ENCODE assay signal across 8 mouse cellular contexts in genomic region chr2:118900826-118901140, GRCm38 (mm10). TPM values are rescaled to one million over a fixed set of nuclear protein-coding genes. Genes with fewer than 3 reads are reported as not detected.
DNase-seq lines count a peak whose midpoint lies in the region; ATAC-seq lines count a peak whose summit lies in the region.

No protein-coding gene starts in this region.

- H3K9me3 ChIP-seq in neural tube, embryonic 11.5 days (ENCODE audit: control insufficient read depth, low read length) = no peaks in the 10 kb centered on the region
- H3K9me3 ChIP-seq in erythroblast, embryonic 14.5 days (ENCODE audit: control insufficient read depth, low read length) = peaks cover 35% of the 10 kb centered on the region
- no peaks in the 10 kb centered on the region for H3K9me3 ChIP-seq in limb, embryonic 12.5 days

- H3K9ac ChIP-seq in neural tube, embryonic 11.5 days (ENCODE audit: low read length) = peak overlapping the region; percentile 48
- H3K9ac ChIP-seq in limb, embryonic 12.5 days (replicated peaks) = peak overlapping the region; percentile 42

- peak overlapping the region; percentile 91 for H3K4me3 ChIP-seq in neural tube, embryonic 11.5 days (ENCODE audit: low read depth, low read length)
- peak overlapping the region; percentile 94 for H3K4me3 ChIP-seq in erythroblast, embryonic 14.5 days (replicated peaks)
- H3K4me3 ChIP-seq in limb, embryonic 12.5 days (replicated peaks) = peak overlapping the region; percentile 93

- H3K36me3 ChIP-seq in neural tube, embryonic 11.5 days (ENCODE audit: control insufficient read depth, insufficient read depth, low read length) = no peaks in the 10 kb centered on the region
- no peaks in the 10 kb centered on the region for H3K36me3 ChIP-seq in erythroblast, embryonic 14.5 days (ENCODE audit: control insufficient read depth)
- H3K36me3 ChIP-seq in limb, embryonic 12.5 days = no peaks in the 10 kb centered on the region
- no peaks in the 10 kb centered on the region for H3K36me3 ChIP-seq in splenic B cell, adult 2 months (ENCODE audit: control insufficient read depth, insufficient read depth, low read length, poor library complexity, severe bottlenecking)

- 2% methylated on average over 11 of the region's 11 CpGs for WGBS in neural tube, embryonic 11.5 days
- WGBS in limb, embryonic 12.5 days = 0% methylated on average over 11 of the region's 11 CpGs

- ATAC-seq in neural tube, embryonic 11.5 days (ENCODE audit: insufficient read depth, low FRiP score, low TSS enrichment) = no peak
- ATAC-seq in limb, embryonic 12.5 days (ENCODE audit: insufficient number of reproducible peaks, insufficient read depth, low FRiP score, low TSS enrichment, low read depth) = no peak; the same call in 1 of the 2 replicates
- no peak for ATAC-seq in erythroid progenitor cell, adult 5-6 weeks (replicated peaks; ENCODE audit: low FRiP score, poor library complexity, severe bottlenecking)

- H3K4me2 ChIP-seq in neural tube, embryonic 11.5 days (ENCODE audit: low read depth) = peak overlapping the region; percentile 88
- peak overlapping the region; percentile 99 for H3K4me2 ChIP-seq in limb, embryonic 12.5 days

- no peak for DNase-seq in neural tube, embryonic 11.5 days (ENCODE audit: low spot score)
- no peak for DNase-seq in neural tube, embryonic 10.5 days (ENCODE audit: extremely low spot score, low spot score)
- DNase-seq in splenic B cell, adult 2 months (ENCODE audit: low read depth, low spot score) = peak; percentile 22
- DNase-seq in ovary, postnatal 10 days (ENCODE audit: low spot score) = no peak
- no peak for DNase-seq in urinary bladder, adult 18-20 months (ENCODE audit: low spot score in 2 of 2)

- H3K27me3 ChIP-seq in neural tube, embryonic 11.5 days (ENCODE audit: control insufficient read depth, insufficient read depth, low read length) = peaks cover 52% of the 10 kb centered on the region
- peaks cover 78% of the 10 kb centered on the region for H3K27me3 ChIP-seq in erythroblast, embryonic 14.5 days (ENCODE audit: control insufficient read depth)
- H3K27me3 ChIP-seq in limb, embryonic 12.5 days = peaks cover 75% of the 10 kb centered on the region
- no peaks in the 10 kb centered on the region for H3K27me3 ChIP-seq in splenic B cell, adult 2 months (ENCODE audit: control insufficient read depth, insufficient read depth, low read length, poor library complexity, severe bottlenecking)

- H3K4me1 ChIP-seq in neural tube, embryonic 11.5 days (ENCODE audit: control insufficient read depth, insufficient read depth, low read length) = peaks cover 28% of the 10 kb centered on the region
- peaks cover 73% of the 10 kb centered on the region for H3K4me1 ChIP-seq in erythroblast, embryonic 14.5 days (ENCODE audit: control insufficient read depth)
- peaks cover 54% of the 10 kb centered on the region for H3K4me1 ChIP-seq in limb, embryonic 12.5 days (replicated peaks)

- H3K27ac ChIP-seq in neural tube, embryonic 11.5 days (ENCODE audit: low read depth, low read length) = no peak overlapping the region; the same call in 1 of the 2 replicates
- H3K27ac ChIP-seq in limb, embryonic 12.5 days = no peak overlapping the region

RNA-seq across cellular contexts. Expression of gene Bahd1, which starts 0.6 kb away (rescaled TPM):
- polyA plus RNA-seq in neural tube, embryonic 11.5 days (2014; fragmentation: Nextera tagmentation; extraction: Ambion mirVana) = 1.5 TPM in 2 replicates
- polyA plus RNA-seq in erythroblast, embryonic 14.5 days (2012) = 4.0 and 5.7 TPM in 2 replicates
- polyA plus RNA-seq in limb, embryonic 12.5 days (2016; fragmentation: Nextera tagmentation; extraction: Ambion mirVana) = 3.5 and 4.4 TPM in 2 replicates
- total RNA-seq in erythroid progenitor cell, adult 5-6 weeks (2015; ENCODE audit: low replicate concordance) = 7.6 and 8.8 TPM in 2 replicates
- 14.5 and 15.1 TPM in 2 replicates for total RNA-seq in erythroid progenitor cell, adult 5-6 weeks (2017; ENCODE audit: low replicate concordance)

RNA-seq across cellular contexts. Expression of gene Chst14, which starts 25.5 kb away (rescaled TPM):
- 23.4 and 26.0 TPM in 2 replicates for polyA plus RNA-seq in neural tube, embryonic 11.5 days (2014; fragmentation: Nextera tagmentation; extraction: Ambion mirVana)
- polyA plus RNA-seq in erythroblast, embryonic 14.5 days (2012) = 0.14 and 0.15 TPM in 2 replicates
- polyA plus RNA-seq in limb, embryonic 12.5 days (2016; fragmentation: Nextera tagmentation; extraction: Ambion mirVana) = 42.9 and 45.6 TPM in 2 replicates
- not detected in 2 replicates for total RNA-seq in erythroid progenitor cell, adult 5-6 weeks (2015; ENCODE audit: low replicate concordance)
- 0.77 TPM in 1 of 2 replicates, not detected in the other for total RNA-seq in erythroid progenitor cell, adult 5-6 weeks (2017; ENCODE audit: low replicate concordance)

RNA-seq across cellular contexts. Expression of gene Ivd, which starts 39.0 kb away (rescaled TPM):
- 52.1 and 53.0 TPM in 2 replicates for polyA plus RNA-seq in neural tube, embryonic 11.5 days (2014; fragmentation: Nextera tagmentation; extraction: Ambion mirVana)
- 0.30 and 0.45 TPM in 2 replicates for polyA plus RNA-seq in erythroblast, embryonic 14.5 days (2012)
- polyA plus RNA-seq in limb, embryonic 12.5 days (2016; fragmentation: Nextera tagmentation; extraction: Ambion mirVana) = 90.9 and 97.7 TPM in 2 replicates
- total RNA-seq in erythroid progenitor cell, adult 5-6 weeks (2015; ENCODE audit: low replicate concordance) = 5.4 and 6.3 TPM in 2 replicates
- 1.9 and 7.3 TPM in 2 replicates for total RNA-seq in erythroid progenitor cell, adult 5-6 weeks (2017; ENCODE audit: low replicate concordance)

Comparison
In these comparisons a context has a peak if more than half of its experiments do, and no peak if none do; other contexts are left out.
1. RNA of gene Chst14, which starts 25.5 kb away (polyA plus RNA-seq): 42.9 to 45.6 TPM in limb, embryonic 12.5 days and 23.4 to 26.0 TPM in neural tube, embryonic 11.5 days; 0.14 to 0.15 TPM in erythroblast, embryonic 14.5 days; every median in the first group is over 10 times any median in the second.
2. RNA of gene Ivd, which starts 39.0 kb away (polyA plus RNA-seq): 90.9 to 97.7 TPM in limb, embryonic 12.5 days and 52.1 to 53.0 TPM in neural tube, embryonic 11.5 days; 0.30 to 0.45 TPM in erythroblast, embryonic 14.5 days; every median in the first group is over 10 times any median in the second.
3. Peak in every context shown above with its lines, with median percentiles within 50 percentile points of each other: H3K4me3 ChIP-seq.